Mouse (Mus musculus) lung, embryonic 15.5 days (tissue): ENCODE measurements around the gene Fbxo6. TPM values are rescaled to one million over a fixed set of nuclear protein-coding genes. Genes with fewer than 3 reads are reported as not detected.
A peak's percentile ranks its signal among the peaks of the same experiment; 100 is the strongest.

ENCODE experiments used
- ATAC-seq: fragments of 200-750 bp; cut with Nextera tagmentation; 2 replicates; pipeline ENCODE4 v1.8.0; 2017; ENCODE audit warnings: moderate number of reproducible peaks, borderline replicate concordance; ENCODE audit not compliant: low FRiP score, low TSS enrichment; ENCODE audit errors: extremely low read depth
- H3K27ac ChIP-seq: fragments of 300-500 bp; sonication (generic); 2 replicates; pipeline ENCODE4 v1.5.1; 2015; ENCODE audit warnings: moderate library complexity, mild to moderate bottlenecking, inconsistent platforms
- H3K27me3 ChIP-seq: fragments of 300-500 bp; sonication (generic); 2 replicates; pipeline ENCODE4 v1.6.1; 2015; ENCODE audit warnings: inconsistent platforms
- H3K36me3 ChIP-seq: fragments of 300-500 bp; sonication (generic); 2 replicates; pipeline ENCODE4 v1.6.1; 2015; ENCODE audit warnings: inconsistent platforms
- H3K4me1 ChIP-seq: fragments of 300-500 bp; sonication (generic); 2 replicates; pipeline ENCODE4 v1.6.1; 2015; ENCODE audit warnings: inconsistent platforms
- H3K4me2 ChIP-seq: fragments of 300-500 bp; sonication (generic); 2 replicates; pipeline ENCODE4 v1.6.1; 2015; ENCODE audit warnings: inconsistent platforms, mild to moderate bottlenecking, moderate library complexity
- H3K4me3 ChIP-seq: fragments of 300-500 bp; sonication (generic); 2 replicates; pipeline ENCODE4 v1.5.1; 2015; ENCODE audit warnings: mild to moderate bottlenecking, inconsistent platforms
- H3K9ac ChIP-seq: fragments of 300-500 bp; sonication (generic); 2 replicates; pipeline ENCODE4 v1.6.1; 2015; ENCODE audit warnings: inconsistent platforms
- H3K9me3 ChIP-seq: fragments of 300-500 bp; sonication (generic); 2 replicates; pipeline ENCODE4 v1.6.1; 2016; ENCODE audit warnings: inconsistent platforms
- WGBS: fragments of 180-500 bp; shearing (Covaris S2); methylation state at CpG from one replicate; pipeline ENCODE4 v1.1.7; 2015; 5-methylcytosine and 5-hydroxymethylcytosine counted together
- polyA plus RNA-seq: library from polyadenylated mRNA; unstranded; fragments of >200 nt; fragmentation: Nextera tagmentation; extraction: Ambion mirVana; gene quantifications from 2 replicates; pipeline ENCODE4 v1.2.1, GENCODE M21; 2015

The Fbxo6 gene
- polyA plus RNA-seq, 1 experiment from 2014 or later, result 15.9 TPM

- 0 out of 2 replicates have a peak, but pooled peaks cover 5% of the 10 kb centered on the region for H3K4me1 ChIP-seq
- peaks cover 7% of the 10 kb centered on the region for H3K27me3 ChIP-seq
- peak overlapping the region; percentile 65 for H3K9ac ChIP-seq
- H3K36me3 ChIP-seq, result no peaks in the 10 kb centered on the region
- ATAC-seq, result peak; percentile 9; the same call in 1 of the 2 replicates
- under 1% methylated on average over 12 of the region's 12 CpGs for WGBS
- peak overlapping the region; percentile 96 for H3K4me2 ChIP-seq
- H3K4me3 ChIP-seq, result peak overlapping the region; percentile 79
- no peaks in the 10 kb centered on the region for H3K9me3 ChIP-seq
- peak overlapping the region; percentile 89; the same call in 1 of the 2 replicates for H3K27ac ChIP-seq
These were observed 12.2 kb downstream of the Fbxo6 start for GRCm38 (mm10) chr4:148139767-148140097.

GRCm38 (mm10) chr4:148137503-148137902 is 14.4 kb downstream of the Fbxo6 start:
- Histone ChIP-seq H3K4me2 (no peak overlapping the region), H3K27ac (no peak overlapping the region), H3K36me3 (no peaks in the 10 kb centered on the region), H3K9me3 (no peaks in the 10 kb centered on the region), H3K9ac (no peak overlapping the region), H3K4me3 (no peak overlapping the region), H3K27me3 (peaks cover 10% of the 10 kb centered on the region), H3K4me1 (0 out of 2 replicates have a peak, but pooled peaks cover 5% of the 10 kb centered on the region)
- no peak for ATAC-seq
- WGBS, result 66% methylated on average over 8 of the region's 8 CpGs

GRCm38 (mm10) chr4:148134988-148135387 is 17.0 kb downstream of the Fbxo6 start:
- no peak overlapping the region for H3K4me3 ChIP-seq
- H3K4me2 ChIP-seq, result no peak overlapping the region
- WGBS, result 63% methylated on average over 8 of the region's 8 CpGs
- H3K27ac ChIP-seq, result no peak overlapping the region
- ATAC-seq, result no peak
- H3K9ac ChIP-seq, result no peak overlapping the region
- peaks cover 13% of the 10 kb centered on the region for H3K4me1 ChIP-seq
- no peaks in the 10 kb centered on the region for H3K9me3 ChIP-seq
- H3K27me3 ChIP-seq, result peaks cover 34% of the 10 kb centered on the region
- no peaks in the 10 kb centered on the region for H3K36me3 ChIP-seq

GRCm38 (mm10) chr4:148131497-148132081 is 20.4 kb downstream of the Fbxo6 start:
- H3K4me1 ChIP-seq, result peaks cover 16% of the 10 kb centered on the region
- H3K9me3 ChIP-seq, result no peaks in the 10 kb centered on the region
- ATAC-seq, result peak; percentile 40; the same call in 1 of the 2 replicates
- H3K27ac ChIP-seq, result no peak overlapping the region
- peak overlapping the region; percentile 99 for H3K4me2 ChIP-seq
- peak overlapping the region; percentile 27; the same call in 1 of the 2 replicates for H3K9ac ChIP-seq
- peak overlapping the region; percentile 67 for H3K4me3 ChIP-seq
- H3K36me3 ChIP-seq, result no peaks in the 10 kb centered on the region
- H3K27me3 ChIP-seq, result peaks cover 49% of the 10 kb centered on the region
- WGBS, result 1% methylated on average over 21 of the region's 21 CpGs

GRCm38 (mm10) chr4:148130561-148131413 is 21.2 kb downstream of the Fbxo6 start, which contains the start of gene Draxin:
TSS of gene Draxin (minus strand) at chr4:148130698.
- peak; percentile 93 for ATAC-seq
- no peak within 1 kb of the TSS for H3K27ac ChIP-seq

GRCm38 (mm10) chr4:148130133-148130532 is 21.8 kb downstream of the Fbxo6 start, which contains the start of gene Mad2l2:
TSS of gene Mad2l2 (plus strand) at chr4:148130384.
- peak within 1 kb of the TSS; percentile 99 for H3K4me2 ChIP-seq
- H3K27ac ChIP-seq, result no peak within 1 kb of the TSS
- under 1% methylated on average over 18 of the region's 18 CpGs for WGBS

More at GRCm38 (mm10) chr4:148130561-148131413, 21.2 kb downstream of the Fbxo6 start, which contains the start of gene Draxin:
- peak within 1 kb of the TSS; percentile 67 for H3K4me3 ChIP-seq
- no peaks in the 10 kb centered on the region for H3K36me3 ChIP-seq
- peaks cover 49% of the 10 kb centered on the region for H3K27me3 ChIP-seq
- WGBS, result 0% methylated on average over 65 of the region's 87 CpGs
- H3K9ac ChIP-seq, result peak within 1 kb of the TSS; percentile 54
- H3K9me3 ChIP-seq, result no peaks in the 10 kb centered on the region
- peaks cover 16% of the 10 kb centered on the region for H3K4me1 ChIP-seq
- H3K4me2 ChIP-seq, result peak within 1 kb of the TSS; percentile 99

GRCm38 (mm10) chr4:148128672-148129071 is 23.3 kb downstream of the Fbxo6 start:
- no peak for ATAC-seq
- H3K9ac ChIP-seq, result no peak overlapping the region
- no peaks in the 10 kb centered on the region for H3K36me3 ChIP-seq
- no peak overlapping the region for H3K4me2 ChIP-seq
- WGBS, result 65% methylated on average over 2 of the region's 2 CpGs
- H3K4me3 ChIP-seq, result no peak overlapping the region
- H3K9me3 ChIP-seq, result no peaks in the 10 kb centered on the region
- H3K27ac ChIP-seq, result no peak overlapping the region
- H3K27me3 ChIP-seq, result peaks cover 49% of the 10 kb centered on the region
- H3K4me1 ChIP-seq, result peaks cover 16% of the 10 kb centered on the region

More at GRCm38 (mm10) chr4:148130133-148130532, 21.8 kb downstream of the Fbxo6 start, which contains the start of gene Mad2l2:
- Histone ChIP-seq H3K4me1 (peaks cover 16% of the 10 kb centered on the region), H3K4me3 (peak within 1 kb of the TSS; percentile 67), H3K9ac (peak within 1 kb of the TSS; percentile 54), H3K9me3 (no peaks in the 10 kb centered on the region), H3K27me3 (peaks cover 49% of the 10 kb centered on the region), H3K36me3 (no peaks in the 10 kb centered on the region)
- ATAC-seq, result peak; percentile 6

GRCm38 (mm10) chr4:148128241-148128640 is 23.7 kb downstream of the Fbxo6 start:
- H3K9me3 ChIP-seq, result no peaks in the 10 kb centered on the region
- no peak overlapping the region for H3K4me3 ChIP-seq
- 38% methylated on average over 1 of the region's 1 CpGs for whole genome bisulfite sequencing
- H3K4me2 ChIP-seq, result no peak overlapping the region
- H3K27ac ChIP-seq, result no peak overlapping the region
- peaks cover 49% of the 10 kb centered on the region for H3K27me3 ChIP-seq
- no peak overlapping the region for H3K9ac ChIP-seq
- H3K36me3 ChIP-seq, result no peaks in the 10 kb centered on the region
- ATAC-seq, result no peak
- peaks cover 16% of the 10 kb centered on the region for H3K4me1 ChIP-seq

- Histone ChIP-seq H3K4me3 (no peak overlapping the region), H3K9ac (no peak overlapping the region), H3K36me3 (no peaks in the 10 kb centered on the region), H3K9me3 (no peaks in the 10 kb centered on the region), H3K4me2 (no peak overlapping the region), H3K4me1 (no peaks in the 10 kb centered on the region), H3K27me3 (peaks cover under 1% of the 10 kb centered on the region; the same call in 1 of the 2 replicates), H3K27ac (no peak overlapping the region)
- 74% methylated on average over 3 of the region's 3 CpGs for WGBS
- ATAC-seq, result no peak
These were observed 29.3 kb downstream of the Fbxo6 start for GRCm38 (mm10) chr4:148122694-148123066.

GRCm38 (mm10) chr4:148121982-148122693 is 29.8 kb downstream of the Fbxo6 start:
- no peaks in the 10 kb centered on the region; the same call in 1 of the 2 replicates for H3K27me3 ChIP-seq
- ATAC-seq, result no peak
- 13% methylated on average over 6 of the region's 6 CpGs for WGBS

GRCm38 (mm10) chr4:148121362-148121761 is 30.6 kb downstream of the Fbxo6 start:
- no peaks in the 10 kb centered on the region for H3K27me3 ChIP-seq
- ATAC-seq, result no peak
- WGBS, result 74% methylated on average over 4 of the region's 4 CpGs

More at GRCm38 (mm10) chr4:148121982-148122693, 29.8 kb downstream of the Fbxo6 start:
- Histone ChIP-seq H3K4me2 (no peak overlapping the region), H3K36me3 (no peaks in the 10 kb centered on the region), H3K4me3 (no peak overlapping the region), H3K9ac (no peak overlapping the region), H3K27ac (no peak overlapping the region), H3K9me3 (no peaks in the 10 kb centered on the region), H3K4me1 (no peaks in the 10 kb centered on the region)

More at GRCm38 (mm10) chr4:148121362-148121761, 30.6 kb downstream of the Fbxo6 start:
- Histone ChIP-seq H3K4me2 (no peak overlapping the region), H3K9ac (no peak overlapping the region), H3K36me3 (no peaks in the 10 kb centered on the region), H3K9me3 (no peaks in the 10 kb centered on the region), H3K4me1 (no peaks in the 10 kb centered on the region), H3K27ac (no peak overlapping the region), H3K4me3 (no peak overlapping the region)
